Mouse (Mus musculus) CH12.LX (cell line): Measurements from ENCODE around the gene Bmp7. TPM values are rescaled to one million over a fixed set of nuclear protein-coding genes. Genes with fewer than 3 reads are reported as not detected.

Source experiments
- DNase-seq: peaks from one replicate; pipeline ENCODE4 v3.0.0-alpha.2; 2013; ENCODE audit errors: extremely low read depth
- H3K27ac ChIP-seq: 2 replicates; pipeline ENCODE4 v1.5.1; 2012; ENCODE audit warnings: low read depth, mild to moderate bottlenecking, control low read depth, moderate library complexity; ENCODE audit not compliant: insufficient read depth
- H3K27me3 ChIP-seq: replicated peaks from 2 replicates; pipeline ENCODE3; 2012; ENCODE audit warnings: inconsistent platforms
- H3K36me3 ChIP-seq, 2 experiments: replicated peaks in 1 of 2; 2 replicates each; pipeline versions ENCODE3 to v1.6.1; 2012; ENCODE audit warnings: inconsistent platforms in 1 of 2, low read length in 1 of 2, mild to moderate bottlenecking in 1 of 2, mixed read lengths in 1 of 2, moderate library complexity in 1 of 2; ENCODE audit not compliant: control insufficient read depth in 1 of 2, insufficient read depth in 1 of 2
- H3K4me1 ChIP-seq, 2 experiments: 2 replicates each; pipeline ENCODE4 v1.6.1; 2012; ENCODE audit warnings: inconsistent platforms in 1 of 2, moderate library complexity in 1 of 2; ENCODE audit not compliant: insufficient read depth in 2 of 2, control insufficient read depth in 1 of 2
- H3K4me2 ChIP-seq: 2 replicates; pipeline ENCODE4 v1.6.1; 2012; ENCODE audit warnings: low read depth, mild to moderate bottlenecking, control low read depth; ENCODE audit not compliant: poor library complexity, insufficient read depth, severe bottlenecking
- H3K4me3 ChIP-seq, 3 experiments: fragments of 150-350 bp in 1 of 3; sonication (generic) in 1 of 3; replicated peaks in 1 of 3; 2 replicates each; pipeline versions ENCODE3 to v1.5.1; 2011 to 2012; ENCODE audit warnings: low read depth in 2 of 3, low read length in 2 of 3, mild to moderate bottlenecking in 2 of 3, moderate library complexity in 2 of 3, control low read depth in 1 of 3, improper control_type of control experiment in 1 of 3, inconsistent platforms in 1 of 3, mixed read lengths in 1 of 3; ENCODE audit not compliant: poor library complexity in 1 of 3
- H3K79me2 ChIP-seq: replicated peaks from 2 replicates; pipeline ENCODE4 v1.6.1; 2012; ENCODE audit warnings: mild to moderate bottlenecking, moderate library complexity; ENCODE audit not compliant: control insufficient read depth, poor library complexity, insufficient read depth, severe bottlenecking; ENCODE audit errors: extremely low read depth
- H3K9ac ChIP-seq: 2 replicates; pipeline ENCODE4 v1.6.1; 2012; ENCODE audit warnings: low read depth, mild to moderate bottlenecking, control low read depth, moderate library complexity; ENCODE audit not compliant: insufficient read depth
- H3K9me3 ChIP-seq: replicated peaks from 2 replicates; pipeline ENCODE3; 2012; ENCODE audit warnings: low read length, inconsistent platforms, mixed read lengths
- BHLHE40 ChIP-seq: IDR thresholded peaks from 2 replicates; pipeline ENCODE4 v1.6.1; 2011; ENCODE audit warnings: mild to moderate bottlenecking, low read depth, low read length, improper control_type of control experiment
- CHD1 ChIP-seq: IDR thresholded peaks from 2 replicates; pipeline ENCODE4 v1.6.1; 2012; ENCODE audit warnings: low read depth, low read length, improper control_type of control experiment, inconsistent platforms
- CTCF ChIP-seq, 2 experiments: IDR thresholded peaks in 1 of 2; conservative IDR thresholded peaks in 1 of 2; 2 replicates each; pipeline ENCODE4 v1.5.1; 2011 to 2012; ENCODE audit warnings: low read depth in 2 of 2, low read length in 2 of 2, improper control_type of control experiment in 1 of 2, inconsistent platforms in 1 of 2, mild to moderate bottlenecking in 1 of 2, moderate library complexity in 1 of 2
- HCFC1 ChIP-seq: IDR thresholded peaks from 2 replicates; pipeline ENCODE4 v1.6.1; 2012; ENCODE audit warnings: low read depth, mild to moderate bottlenecking, inconsistent platforms, low read length, improper control_type of control experiment
- IRF4 ChIP-seq: IDR thresholded peaks from 2 replicates; pipeline ENCODE4 v1.6.1; 2014; ENCODE audit warnings: low read depth, mild to moderate bottlenecking, inconsistent platforms, low read length, improper control_type of control experiment
- JUN ChIP-seq: IDR thresholded peaks from 2 replicates; pipeline ENCODE4 v1.6.1; 2011; ENCODE audit warnings: low read depth, mild to moderate bottlenecking, low read length, improper control_type of control experiment, moderate library complexity; ENCODE audit not compliant: insufficient read depth
- MAZ ChIP-seq: IDR thresholded peaks from 2 replicates; pipeline ENCODE4 v1.6.1; 2012; ENCODE audit warnings: low read depth, mild to moderate bottlenecking, inconsistent platforms, low read length, improper control_type of control experiment, moderate library complexity
- MEF2A ChIP-seq: IDR thresholded peaks from 2 replicates; pipeline ENCODE4 v1.6.1; 2014; ENCODE audit warnings: low read depth, mild to moderate bottlenecking, inconsistent platforms, low read length, improper control_type of control experiment, borderline replicate concordance
- MXI1 ChIP-seq: IDR thresholded peaks from 2 replicates; pipeline ENCODE4 v1.6.1; 2011; ENCODE audit warnings: mild to moderate bottlenecking, low read depth, low read length, improper control_type of control experiment
- NELFE ChIP-seq: IDR thresholded peaks from 2 replicates; pipeline ENCODE4 v1.6.1; 2011; ENCODE audit warnings: low read depth, low read length, improper control_type of control experiment
- PAX5 ChIP-seq: IDR thresholded peaks from 2 replicates; pipeline ENCODE4 v1.6.1; 2012; ENCODE audit warnings: low read length, inconsistent platforms, mixed read lengths
- RAD21 ChIP-seq: IDR thresholded peaks from 2 replicates; pipeline ENCODE4 v1.6.1; 2011; ENCODE audit warnings: low read depth, mild to moderate bottlenecking, low read length, improper control_type of control experiment, moderate library complexity
- RCOR1 ChIP-seq: conservative IDR thresholded peaks from 2 replicates; pipeline ENCODE4 v1.6.1; 2012; ENCODE audit warnings: low read depth, mild to moderate bottlenecking, inconsistent platforms, low read length, improper control_type of control experiment
- SMC3 ChIP-seq: IDR thresholded peaks from 2 replicates; pipeline ENCODE4 v1.6.1; 2011; ENCODE audit warnings: low read depth, low read length, improper control_type of control experiment
- TBP ChIP-seq: conservative IDR thresholded peaks from 2 replicates; pipeline ENCODE4 v1.6.1; 2011; ENCODE audit warnings: low read depth, low read length, improper control_type of control experiment
- TCF12 ChIP-seq: IDR thresholded peaks from 2 replicates; pipeline ENCODE4 v1.6.1; 2014; ENCODE audit warnings: low read depth, mild to moderate bottlenecking, inconsistent platforms, low read length, improper control_type of control experiment
- ZC3H11A ChIP-seq: IDR thresholded peaks from 2 replicates; pipeline ENCODE4 v1.6.1; 2012; ENCODE audit warnings: low read depth, mild to moderate bottlenecking, inconsistent platforms, low read length, improper control_type of control experiment
- ZMIZ1 ChIP-seq: IDR thresholded peaks from 2 replicates; pipeline ENCODE4 v1.6.1; 2012; ENCODE audit warnings: low read depth, mild to moderate bottlenecking, inconsistent platforms, low read length, improper control_type of control experiment
- dilution Hi-C: fragments of 300-500 bp; cut with MboI; formaldehyde crosslinking; loops from 2 replicates; pipeline ENCODE4 v1.14.3; 2020; ENCODE audit warnings: low sequenced_read_pairs; ENCODE audit not compliant: extremely low pct_unique_long_range_greater_than_20kb, extremely low pct_ligation_motif_present
- in situ Hi-C: fragments of 300-500 bp; cut with MboI; formaldehyde crosslinking; loops from 3 replicates; pipeline ENCODE4 v1.14.3; 2019; ENCODE audit warnings: low sequenced_read_pairs, low pct_ligation_motif_present, low pct_unique_long_range_greater_than_20kb, mixed read lengths
- polyA plus RNA-seq: library from polyadenylated mRNA; unstranded; fragments of >175 nt; gene quantifications from 2 replicates; pipeline ENCODE4 v1.2.1, GENCODE M21; 2012; ENCODE audit warnings: low read depth; ENCODE audit not compliant: insufficient read length
- total RNA-seq, 2 experiments: library from RNA; depleted of rRNA; stranded (reverse); fragments of 300-350 nt in 1 of 2; fragments of >200 nt in 1 of 2; gene quantifications; 2 replicates each; pipeline ENCODE4 v1.2.3; 2012 to 2014

Gene Bmp7
- total and polyA plus RNA-seq, 3 experiments: 0.16 to 0.51 (median 0.47) TPM

DNA sequence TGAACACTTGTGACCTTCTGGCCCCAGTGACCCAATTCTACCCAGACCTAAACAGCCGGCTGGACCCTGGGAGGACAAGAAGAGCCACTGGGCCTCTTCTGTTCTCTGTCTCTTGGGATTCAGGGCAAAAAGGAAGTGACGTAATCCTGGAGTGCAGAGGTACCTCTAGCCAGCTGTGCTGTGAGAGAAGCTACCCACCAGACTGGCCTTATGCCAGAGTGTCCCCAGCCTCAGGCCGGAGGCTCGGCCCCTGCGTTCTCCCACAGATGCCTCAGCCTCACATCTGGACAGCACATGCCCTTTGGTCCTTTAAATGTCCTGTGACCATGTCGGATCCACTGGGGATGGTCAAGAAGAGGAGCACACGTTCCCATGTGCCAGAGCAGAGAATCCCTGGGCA is 54.3 kb downstream of the Bmp7 start:
- no peak overlapping the region for H3K4me2 ChIP-seq
- TF ChIP-seq MXI1 (no peak), RCOR1 (no peak), RAD21 (no peak), CTCF (conservative IDR thresholded peaks at IDR 0.05 in 1 of 2, IDR thresholded peaks at IDR 0.05 in 1 of 2; ENCODE audit: low read depth in 2 of 2, low read length in 2 of 2) (no peak), IRF4 (no peak), SMC3 (no peak), ZMIZ1 (no peak), ZC3H11A (no peak), PAX5 (no peak), MEF2A (no peak), MAZ (no peak), BHLHE40 (no peak), HCFC1 (no peak), TBP (no peak), NELFE (no peak), TCF12 (no peak), CHD1 (no peak), JUN (no peak)
- TF ChIP-seq, all 38 proteins: peak for 0
- no peak overlapping the region for H3K9ac ChIP-seq
- peaks cover 0 to 24% of the 10 kb centered on the region in 2 experiments; a peak in 2 of 4 replicates for H3K4me1 ChIP-seq
- no peaks in the 10 kb centered on the region for H3K79me2 ChIP-seq
- dilution Hi-C loops: no loop called here
- no peaks in the 10 kb centered on the region for H3K9me3 ChIP-seq
- no peak overlapping the region for H3K4me3 ChIP-seq
- in situ Hi-C loops: no loop called here
- no peaks in the 10 kb centered on the region for H3K36me3 ChIP-seq
- no peaks in the 10 kb centered on the region for H3K27me3 ChIP-seq
- no peak overlapping the region for H3K27ac ChIP-seq
- DNase-seq: no peak

DNA sequence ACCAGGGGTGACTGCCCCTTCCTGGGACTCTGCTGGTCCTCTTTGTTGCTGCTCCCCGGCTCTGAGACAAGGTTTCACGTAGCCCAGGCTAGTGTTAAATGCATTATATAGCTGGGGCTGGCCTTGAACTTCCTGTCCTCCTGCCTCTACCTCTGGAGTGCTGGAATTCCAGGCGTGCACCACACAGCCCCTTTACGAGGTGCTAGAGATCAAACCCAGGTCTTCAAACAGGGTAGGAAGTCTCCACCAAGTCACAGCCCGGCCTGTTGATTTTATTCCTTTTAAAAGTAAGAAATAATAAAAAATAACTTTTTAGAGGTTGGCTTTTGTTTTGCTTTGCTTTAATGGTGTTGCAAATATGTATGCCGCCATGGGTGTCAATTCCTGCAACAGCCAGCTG is 55.5 kb downstream of the Bmp7 start:
- no peak for TF ChIP-seq TCF12
- TF ChIP-seq PAX5: no peak
- no peak for TF ChIP-seq NELFE
- Histone ChIP-seq H3K4me3 (no peak overlapping the region), H3K9ac (no peak overlapping the region), H3K36me3 (no peaks in the 10 kb centered on the region), H3K27ac (no peak overlapping the region), H3K79me2 (no peaks in the 10 kb centered on the region), H3K4me1 (peaks cover 0 to 24% of the 10 kb centered on the region in 2 experiments; a peak in 2 of 4 replicates), H3K4me2 (no peak overlapping the region), H3K9me3 (no peaks in the 10 kb centered on the region), H3K27me3 (peaks cover 2% of the 10 kb centered on the region)
- in situ Hi-C loops (no loop called here), dilution Hi-C loops (no loop called here)
- no peak for DNase-seq
